Mouse (Mus musculus): ENCODE results near the gene Tfec. TPM values are rescaled to one million over a fixed set of nuclear protein-coding genes. Genes with fewer than 3 reads are reported as not detected.

Gene Tfec
- total and polyA plus RNA-seq, 2 experiments from 2014 or later: 0.34 to 0.38 TPM

DNA sequence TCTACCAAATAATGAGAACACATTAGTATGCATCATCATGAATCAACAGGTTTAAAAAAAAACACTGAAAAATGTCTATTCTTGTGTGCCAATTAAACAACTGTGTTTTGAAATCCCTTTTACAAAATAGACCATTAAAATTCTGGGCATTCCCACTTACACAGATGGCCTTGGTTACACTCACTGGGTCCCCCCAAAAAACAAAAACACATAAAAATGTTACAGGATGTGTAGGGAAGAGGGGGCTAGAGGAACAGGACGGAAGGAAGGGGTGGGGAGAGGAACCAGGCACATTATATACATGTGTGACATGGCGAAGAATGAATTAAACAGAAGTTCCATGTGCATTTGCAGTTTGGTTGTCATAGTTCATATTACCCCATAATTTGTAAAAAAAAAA is 29.9 kb downstream of the Tfec start:
- ATAC-seq (ENCODE audit: insufficient read depth, low read depth) (no peak), DNase-seq (ENCODE audit: low spot score) (no peak)
- H3K4me2 ChIP-seq (ENCODE audit: low read depth, low read length): no peak overlapping the region
- no peaks in the 10 kb centered on the region for H3K9me3 ChIP-seq (replicated peaks; ENCODE audit: control insufficient read depth, low read length)
- TF ChIP-seq EP300 (IDR thresholded peaks at IDR 0.05; ENCODE audit: low read depth): no peak
- no peak for TF ChIP-seq CTCF (IDR thresholded peaks at IDR 0.05; ENCODE audit: low read depth)
- 78% methylated on average over 2 of the region's 2 CpGs for WGBS
- H3K27ac ChIP-seq (ENCODE audit: low read depth): no peak overlapping the region
- no peaks in the 10 kb centered on the region for H3K36me3 ChIP-seq (replicated peaks; ENCODE audit: control insufficient read depth, insufficient read depth, low read length)
- no peaks in the 10 kb centered on the region for H3K27me3 ChIP-seq (ENCODE audit: control insufficient read depth, insufficient read depth, low read length)
- no peak overlapping the region for H3K4me3 ChIP-seq (ENCODE audit: low read depth, low read length)
- no peaks in the 10 kb centered on the region for H3K4me1 ChIP-seq (ENCODE audit: control insufficient read depth, insufficient read depth)
- H3K9ac ChIP-seq (replicated peaks; ENCODE audit: low read depth, low read length): no peak overlapping the region

GRCm38 (mm10) chr6:16862753-16863508 is 35.3 kb downstream of the Tfec start:
- ATAC-seq (ENCODE audit: insufficient read depth, low read depth): no peak
- no peaks in the 10 kb centered on the region for H3K27me3 ChIP-seq (ENCODE audit: control insufficient read depth, insufficient read depth, low read length)
- no peak overlapping the region for H3K4me2 ChIP-seq (ENCODE audit: low read depth, low read length)
- no peak overlapping the region for H3K27ac ChIP-seq (ENCODE audit: low read depth)
- H3K9me3 ChIP-seq (replicated peaks; ENCODE audit: control insufficient read depth, low read length): no peaks in the 10 kb centered on the region
- WGBS: 84% methylated on average over 6 of the region's 6 CpGs
- H3K4me3 ChIP-seq (ENCODE audit: low read depth, low read length): no peak overlapping the region
- no peak overlapping the region for H3K9ac ChIP-seq (replicated peaks; ENCODE audit: low read depth, low read length)
- no peak for DNase-seq (ENCODE audit: low spot score)
- TF ChIP-seq CTCF (IDR thresholded peaks at IDR 0.05; ENCODE audit: low read depth): no peak
- no peak for TF ChIP-seq EP300 (IDR thresholded peaks at IDR 0.05; ENCODE audit: low read depth)
- no peaks in the 10 kb centered on the region for H3K4me1 ChIP-seq (ENCODE audit: control insufficient read depth, insufficient read depth)
- H3K36me3 ChIP-seq (replicated peaks; ENCODE audit: control insufficient read depth, insufficient read depth, low read length): no peaks in the 10 kb centered on the region

DNA sequence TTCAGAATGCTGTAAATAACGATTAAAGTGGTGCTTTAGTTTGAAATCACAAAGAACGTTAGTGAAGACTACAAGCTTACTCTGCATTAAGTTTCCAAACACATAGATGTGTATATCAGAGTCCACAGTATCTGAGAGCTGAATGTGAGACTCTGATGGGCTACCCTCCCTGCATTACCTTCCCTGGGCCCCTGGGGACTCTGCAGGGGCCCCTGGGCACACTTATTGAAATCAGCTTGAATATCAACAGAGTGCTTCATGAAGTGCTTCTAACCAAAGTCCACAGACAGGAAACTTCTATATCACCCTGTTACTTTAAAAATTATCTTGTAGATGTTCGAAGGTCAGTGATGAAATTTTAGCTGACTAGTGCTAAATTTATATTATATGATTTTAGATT is 36.2 kb downstream of the Tfec start:
- TF ChIP-seq EP300 (IDR thresholded peaks at IDR 0.05; ENCODE audit: low read depth) (no peak), CTCF (IDR thresholded peaks at IDR 0.05; ENCODE audit: low read depth) (no peak)
- 81% methylated on average over 3 of the region's 3 CpGs for WGBS
- H3K36me3 ChIP-seq (replicated peaks; ENCODE audit: control insufficient read depth, insufficient read depth, low read length): no peaks in the 10 kb centered on the region
- H3K27ac ChIP-seq (ENCODE audit: low read depth): no peak overlapping the region
- H3K27me3 ChIP-seq (ENCODE audit: control insufficient read depth, insufficient read depth, low read length): no peaks in the 10 kb centered on the region
- H3K4me2 ChIP-seq (ENCODE audit: low read depth, low read length): no peak overlapping the region
- H3K9ac ChIP-seq (replicated peaks; ENCODE audit: low read depth, low read length): no peak overlapping the region
- no peaks in the 10 kb centered on the region for H3K9me3 ChIP-seq (replicated peaks; ENCODE audit: control insufficient read depth, low read length)
- no peak overlapping the region for H3K4me3 ChIP-seq (ENCODE audit: low read depth, low read length)
- ATAC-seq (ENCODE audit: insufficient read depth, low read depth) (no peak), DNase-seq (ENCODE audit: low spot score) (no peak)
- H3K4me1 ChIP-seq (ENCODE audit: control insufficient read depth, insufficient read depth): no peaks in the 10 kb centered on the region

GRCm38 (mm10) chr6:16855879-16856545 is 42.2 kb downstream of the Tfec start:
- Histone ChIP-seq H3K4me3 (ENCODE audit: low read depth, low read length) (no peak overlapping the region), H3K27me3 (ENCODE audit: control insufficient read depth, insufficient read depth, low read length) (no peaks in the 10 kb centered on the region), H3K4me1 (ENCODE audit: control insufficient read depth, insufficient read depth) (no peaks in the 10 kb centered on the region), H3K36me3 (replicated peaks; ENCODE audit: control insufficient read depth, insufficient read depth, low read length) (no peaks in the 10 kb centered on the region), H3K9ac (replicated peaks; ENCODE audit: low read depth, low read length) (no peak overlapping the region), H3K9me3 (replicated peaks; ENCODE audit: control insufficient read depth, low read length) (no peaks in the 10 kb centered on the region), H3K27ac (ENCODE audit: low read depth) (no peak overlapping the region), H3K4me2 (ENCODE audit: low read depth, low read length) (no peak overlapping the region)
- no peak for DNase-seq (ENCODE audit: low spot score)
- 80% methylated on average over 7 of the region's 7 CpGs for WGBS
- no peak for ATAC-seq (ENCODE audit: insufficient read depth, low read depth)
- no peak for TF ChIP-seq EP300 (IDR thresholded peaks at IDR 0.05; ENCODE audit: low read depth)
- no peak for TF ChIP-seq CTCF (IDR thresholded peaks at IDR 0.05; ENCODE audit: low read depth)

DNA sequence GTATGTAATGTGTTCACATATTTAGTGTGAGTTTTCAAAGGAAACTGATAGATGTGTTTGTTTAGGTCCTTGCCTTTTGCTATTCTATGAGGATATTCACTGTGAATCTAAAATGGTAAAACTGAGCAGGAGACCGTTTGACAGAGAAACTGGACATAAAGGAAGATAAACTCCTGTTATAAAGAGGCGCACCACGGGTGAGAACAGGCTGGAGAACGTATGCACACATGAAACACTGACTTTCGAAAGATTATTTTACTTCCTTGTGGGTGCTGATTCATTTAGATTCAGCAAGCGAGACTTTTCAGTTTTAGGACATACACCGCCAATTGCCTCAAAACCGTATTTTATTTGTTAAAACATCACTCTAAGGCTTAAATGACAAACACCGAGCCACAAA is 43.3 kb downstream of the Tfec start:
- no peak overlapping the region for H3K9ac ChIP-seq (replicated peaks; ENCODE audit: low read depth, low read length)
- H3K4me1 ChIP-seq (ENCODE audit: control insufficient read depth, insufficient read depth): no peaks in the 10 kb centered on the region
- H3K9me3 ChIP-seq (replicated peaks; ENCODE audit: control insufficient read depth, low read length): no peaks in the 10 kb centered on the region
- no peak overlapping the region for H3K27ac ChIP-seq (ENCODE audit: low read depth)
- H3K4me2 ChIP-seq (ENCODE audit: low read depth, low read length): no peak overlapping the region
- no peaks in the 10 kb centered on the region for H3K27me3 ChIP-seq (ENCODE audit: control insufficient read depth, insufficient read depth, low read length)
- H3K4me3 ChIP-seq (ENCODE audit: low read depth, low read length): no peak overlapping the region
- no peak for TF ChIP-seq EP300 (IDR thresholded peaks at IDR 0.05; ENCODE audit: low read depth)
- TF ChIP-seq CTCF (IDR thresholded peaks at IDR 0.05; ENCODE audit: low read depth): no peak
- 82% methylated on average over 9 of the region's 9 CpGs for WGBS
- DNase-seq (ENCODE audit: low spot score) (no peak), ATAC-seq (ENCODE audit: insufficient read depth, low read depth) (no peak)
- H3K36me3 ChIP-seq (replicated peaks; ENCODE audit: control insufficient read depth, insufficient read depth, low read length): no peaks in the 10 kb centered on the region

Measured in heart, postnatal 0 days (tissue).